Mouse (Mus musculus) heart, embryonic 11.5 days (tissue): ENCODE data around the gene Lgals2. TPM values are rescaled to one million over a fixed set of nuclear protein-coding genes. Genes with fewer than 3 reads are reported as not detected.
A peak's percentile ranks its signal among the peaks of the same experiment; 100 is the strongest.
"Not testable (repeated sequence)": the region's sequence is repeated elsewhere in the genome, so short reads cannot be mapped to it uniquely, and the experiment has no call there.

Experiments used
- ATAC-seq: fragments of 200-750 bp; cut with Nextera tagmentation; replicated peaks from 2 replicates; pipeline ENCODE4 v1.8.0; 2017; ENCODE audit warnings: moderate library complexity; ENCODE audit not compliant: insufficient number of reproducible peaks, low FRiP score, low TSS enrichment
- H3K27ac ChIP-seq: fragments of 300-500 bp; sonication (generic); 2 replicates; pipeline ENCODE4 v1.5.1; 2014; ENCODE audit warnings: mild to moderate bottlenecking, low read depth, low read length
- H3K27me3 ChIP-seq: fragments of 300-500 bp; sonication (generic); 2 replicates; pipeline ENCODE4 v1.6.1; 2014; ENCODE audit warnings: mild to moderate bottlenecking, low read length, mixed read lengths; ENCODE audit not compliant: control insufficient read depth, insufficient read depth
- H3K36me3 ChIP-seq: fragments of 300-500 bp; sonication (generic); 2 replicates; pipeline ENCODE4 v1.6.1; 2014; ENCODE audit warnings: mild to moderate bottlenecking, low read length, moderate library complexity, mixed read lengths; ENCODE audit not compliant: control insufficient read depth, insufficient read depth
- H3K4me1 ChIP-seq: fragments of 300-500 bp; sonication (generic); 2 replicates; pipeline ENCODE4 v1.6.1; 2014; ENCODE audit warnings: low read length; ENCODE audit not compliant: control insufficient read depth, insufficient read depth
- H3K4me2 ChIP-seq: fragments of 300-500 bp; sonication (generic); 2 replicates; pipeline ENCODE4 v1.6.1; 2014; ENCODE audit warnings: mild to moderate bottlenecking, moderate library complexity
- H3K4me3 ChIP-seq: fragments of 300-500 bp; sonication (generic); 2 replicates; pipeline ENCODE4 v1.5.1; 2014; ENCODE audit warnings: low read depth, low read length
- H3K9ac ChIP-seq: fragments of 300-500 bp; sonication (generic); 2 replicates; pipeline ENCODE4 v1.6.1; 2014; ENCODE audit warnings: mild to moderate bottlenecking, low read depth, low read length, moderate library complexity
- H3K9me3 ChIP-seq: fragments of 300-500 bp; sonication (generic); replicated peaks from 2 replicates; pipeline ENCODE4 v1.6.1; 2016; ENCODE audit warnings: low read length; ENCODE audit not compliant: control insufficient read depth
- WGBS: fragments of 180-500 bp; shearing (Covaris S2); extraction: QIAGEN DNeasy Blood & Tissue Kit; methylation state at CpG from one replicate; pipeline ENCODE4 v1.1.7; 2014; ENCODE audit not compliant: insufficient replicate concordance; 5-methylcytosine and 5-hydroxymethylcytosine counted together
- polyA plus RNA-seq: library from polyadenylated mRNA; unstranded; fragments of >200 nt; fragmentation: Nextera tagmentation; extraction: Ambion mirVana; gene quantifications from 2 replicates; pipeline ENCODE4 v1.2.1, GENCODE M21; 2014

Gene Lgals2
- polyA plus RNA-seq, 1 experiment from 2014 or later: 0.49 TPM

DNA sequence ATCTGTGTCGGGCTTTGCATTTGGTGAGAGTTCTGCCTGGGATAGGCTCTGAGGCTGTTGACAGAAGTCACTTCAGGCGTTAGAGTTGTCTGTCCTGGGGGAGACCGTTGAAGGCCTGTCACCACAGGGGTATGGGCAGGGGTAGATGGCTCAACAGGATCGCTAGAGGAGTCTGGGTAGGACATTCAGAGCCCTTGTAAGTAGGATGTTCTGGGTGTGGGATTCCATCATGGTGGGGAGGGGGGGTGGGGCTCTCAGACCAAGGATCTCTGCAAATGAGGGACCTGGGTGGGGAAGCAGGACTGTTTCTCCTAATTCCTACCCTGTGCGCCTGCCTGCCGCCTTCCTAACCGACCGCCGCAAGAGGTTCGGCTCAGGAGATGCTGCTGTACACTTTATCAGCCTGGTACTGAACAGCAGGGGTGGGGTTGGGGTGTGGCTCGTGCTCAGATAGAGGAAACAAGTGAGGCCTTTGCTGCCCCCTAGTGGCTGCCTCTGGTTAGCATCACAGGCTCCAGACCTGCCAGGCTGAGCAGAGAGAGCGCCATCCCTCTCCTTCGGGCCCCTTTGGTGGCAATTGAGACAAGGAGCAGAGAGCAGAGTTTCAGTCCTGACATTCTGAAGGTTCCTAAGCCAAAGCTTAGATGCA is 3.7 kb downstream of the Lgals2 start:
- Histone ChIP-seq H3K4me3 (no peak overlapping the region), H3K9ac (no peak overlapping the region), H3K36me3 (no peaks in the 10 kb centered on the region; the same call in 1 of the 2 replicates), H3K9me3 (no peaks in the 10 kb centered on the region), H3K4me2 (peak overlapping the region; percentile 21; the same call in 1 of the 2 replicates), H3K27ac (no peak overlapping the region), H3K27me3 (0 out of 2 replicates have a peak, but pooled peaks cover 2% of the 10 kb centered on the region), H3K4me1 (peaks cover 26% of the 10 kb centered on the region)
- WGBS: 8% methylated on average over 13 of the region's 13 CpGs
- ATAC-seq: peak; percentile 47; the same call in 1 of the 2 replicates

DNA sequence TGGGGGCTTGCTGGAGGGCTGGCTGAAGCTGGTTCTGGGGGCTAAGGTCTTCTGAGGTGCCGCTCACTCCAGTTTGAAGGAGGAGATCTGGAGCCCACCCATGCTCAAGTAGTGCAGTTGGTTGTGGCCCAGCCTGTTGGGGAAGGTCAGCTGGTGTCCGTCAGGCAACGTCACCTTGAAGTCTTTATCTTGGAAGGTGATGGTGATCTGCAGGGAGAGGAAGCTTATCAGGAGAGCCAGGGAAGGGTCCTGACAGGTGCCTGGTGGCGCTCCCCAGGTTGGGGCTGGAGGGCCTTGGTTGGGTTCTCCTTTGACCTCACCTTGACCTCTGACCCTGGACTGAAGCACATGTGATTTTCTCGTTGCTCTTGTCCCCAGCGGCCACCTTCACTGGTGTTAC is 4.4 kb downstream of the Lgals2 start:
- no peak for ATAC-seq

DNA sequence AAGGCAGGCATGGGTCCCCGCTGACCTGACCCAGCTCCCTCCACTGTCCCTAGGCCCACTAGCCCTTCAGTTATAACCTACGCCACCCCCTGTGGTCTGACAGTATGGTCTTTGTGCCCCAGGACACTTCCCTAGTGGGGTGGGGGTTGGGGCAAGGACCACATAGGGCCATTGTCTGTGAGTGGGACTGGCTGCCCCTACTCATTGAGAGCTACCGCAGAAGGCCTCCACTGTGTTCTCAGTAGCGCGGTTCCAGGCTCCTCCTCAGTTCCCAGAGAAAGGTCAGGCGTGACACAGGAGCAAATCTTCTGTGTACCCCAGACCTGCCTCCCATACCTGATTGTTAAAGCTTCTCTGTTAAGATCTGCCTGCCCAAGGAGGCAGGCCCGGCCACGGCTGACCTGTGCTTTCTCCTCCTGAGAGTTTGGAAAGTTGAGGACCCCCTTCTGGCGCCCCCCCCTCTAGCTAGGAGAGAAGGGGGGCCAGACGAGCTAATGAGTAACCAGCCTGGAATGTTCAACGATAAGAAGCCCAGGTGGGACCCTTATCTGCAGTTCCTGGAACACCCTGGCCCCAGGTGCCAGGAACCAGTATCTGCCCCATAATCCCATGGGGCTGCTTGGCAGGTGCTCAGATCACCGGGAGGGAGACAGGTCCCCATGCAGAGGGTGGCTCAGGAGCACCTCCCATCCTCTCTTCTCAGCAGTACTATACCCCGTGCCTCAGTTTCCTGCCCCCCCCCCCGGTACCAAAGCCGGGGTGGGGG is 5.1 kb downstream of the Lgals2 start:
- H3K36me3 ChIP-seq: no peaks in the 10 kb centered on the region; the same call in 1 of the 2 replicates
- H3K9ac ChIP-seq: no peak overlapping the region
- peaks cover 38% of the 10 kb centered on the region for H3K4me1 ChIP-seq
- no peak for ATAC-seq
- H3K4me3 ChIP-seq: no peak overlapping the region
- H3K9me3 ChIP-seq: no peaks in the 10 kb centered on the region
- 64% methylated on average over 14 of the region's 15 CpGs for WGBS
- 0 out of 2 replicates have a peak, but pooled peaks cover 2% of the 10 kb centered on the region for H3K27me3 ChIP-seq
- no peak overlapping the region for H3K27ac ChIP-seq
- H3K4me2 ChIP-seq: no peak overlapping the region

More for the DNA sequence above, 4.4 kb downstream of the Lgals2 start:
- Histone ChIP-seq H3K4me3 (no peak overlapping the region), H3K27ac (no peak overlapping the region), H3K27me3 (0 out of 2 replicates have a peak, but pooled peaks cover 2% of the 10 kb centered on the region), H3K9me3 (no peaks in the 10 kb centered on the region), H3K4me2 (no peak overlapping the region), H3K9ac (no peak overlapping the region), H3K4me1 (peaks cover 31% of the 10 kb centered on the region), H3K36me3 (no peaks in the 10 kb centered on the region; the same call in 1 of the 2 replicates)
- 37% methylated on average over 6 of the region's 6 CpGs for WGBS

DNA sequence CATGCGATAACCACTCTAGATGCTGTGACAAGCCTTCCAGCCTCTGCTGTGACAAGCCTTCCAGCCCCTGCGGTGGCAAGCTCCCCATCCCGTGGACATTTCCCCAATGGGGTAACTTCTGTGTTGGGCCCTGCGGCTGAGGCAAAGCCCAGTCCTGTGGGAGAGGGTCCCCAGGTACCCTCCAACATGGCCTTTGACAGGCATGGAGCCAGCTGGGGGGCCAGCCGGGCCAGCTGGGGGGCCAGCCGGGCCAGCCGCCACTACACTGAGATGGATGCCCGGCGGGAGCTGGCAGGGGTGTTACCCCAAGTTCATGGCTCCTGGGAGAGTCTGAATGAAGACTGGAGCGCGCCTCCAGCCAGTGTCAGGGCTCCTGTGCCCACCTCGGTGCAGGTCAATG is 5.8 kb downstream of the Lgals2 start:
- no peak for ATAC-seq
- Histone ChIP-seq H3K4me3 (no peak overlapping the region), H3K36me3 (no peaks in the 10 kb centered on the region; the same call in 1 of the 2 replicates), H3K27me3 (0 out of 2 replicates have a peak, but pooled peaks cover 2% of the 10 kb centered on the region), H3K4me1 (peaks cover 46% of the 10 kb centered on the region), H3K27ac (no peak overlapping the region), H3K9me3 (no peaks in the 10 kb centered on the region), H3K9ac (no peak overlapping the region), H3K4me2 (no peak overlapping the region)
- 81% methylated on average over 12 of the region's 12 CpGs for WGBS

DNA sequence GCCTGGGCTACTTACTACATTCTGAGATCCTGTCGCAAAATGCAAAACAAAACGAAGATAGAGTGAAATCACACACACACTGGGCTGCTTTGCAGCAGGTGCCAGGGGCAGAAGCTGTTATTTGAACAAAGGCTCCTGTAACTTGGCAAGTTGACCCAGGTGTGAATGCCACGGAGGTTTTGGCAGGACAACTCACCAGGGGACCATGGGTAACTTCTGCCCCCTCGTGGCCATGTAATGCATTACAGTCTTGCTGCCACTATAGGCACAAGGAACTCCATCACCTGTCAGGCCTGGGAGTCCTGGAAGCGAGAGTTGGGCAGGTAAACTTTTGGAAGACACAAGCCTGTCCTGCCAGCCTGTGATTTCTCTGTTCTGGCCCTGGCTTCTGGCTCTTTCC is 6.9 kb downstream of the Lgals2 start:
- H3K27me3 ChIP-seq: peaks cover 2% of the 10 kb centered on the region; the same call in 1 of the 2 replicates
- no peak overlapping the region for H3K4me2 ChIP-seq
- no peaks in the 10 kb centered on the region for H3K9me3 ChIP-seq
- no peaks in the 10 kb centered on the region; the same call in 1 of the 2 replicates for H3K36me3 ChIP-seq
- peaks cover 51% of the 10 kb centered on the region for H3K4me1 ChIP-seq
- ATAC-seq: no peak
- no peak overlapping the region for H3K4me3 ChIP-seq
- H3K27ac ChIP-seq: no peak overlapping the region
- WGBS: 27% methylated on average over 5 of the region's 5 CpGs
- no peak overlapping the region for H3K9ac ChIP-seq

DNA sequence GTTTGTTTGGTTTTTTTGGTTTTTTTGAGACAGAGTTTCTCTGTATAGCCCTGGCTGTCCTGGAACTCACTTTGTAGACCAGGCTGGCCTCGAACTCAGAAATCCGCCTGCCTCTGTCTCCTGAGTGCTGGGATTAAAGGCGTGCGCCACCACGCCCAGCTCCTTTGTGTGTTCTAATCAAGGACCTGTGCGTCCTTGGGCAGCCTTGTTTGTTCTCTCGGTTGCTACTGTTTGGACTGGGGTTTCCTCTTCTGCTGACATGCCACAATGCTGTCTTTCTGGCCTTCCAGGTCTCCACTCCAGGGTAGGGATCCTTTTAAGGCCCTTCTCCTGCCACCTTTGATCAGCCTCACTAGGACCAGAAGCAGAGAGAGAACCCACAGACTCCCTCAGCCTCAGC is 8.5 kb downstream of the Lgals2 start:
- H3K4me2 ChIP-seq, H3K27ac ChIP-seq, H3K36me3 ChIP-seq, ATAC-seq, H3K9ac ChIP-seq, H3K27me3 ChIP-seq, H3K4me3 ChIP-seq, H3K9me3 ChIP-seq: not testable (repeated sequence)
- WGBS: 77% methylated on average over 7 of the region's 7 CpGs
- H3K4me1 ChIP-seq: peaks cover 53% of the 10 kb centered on the region

DNA sequence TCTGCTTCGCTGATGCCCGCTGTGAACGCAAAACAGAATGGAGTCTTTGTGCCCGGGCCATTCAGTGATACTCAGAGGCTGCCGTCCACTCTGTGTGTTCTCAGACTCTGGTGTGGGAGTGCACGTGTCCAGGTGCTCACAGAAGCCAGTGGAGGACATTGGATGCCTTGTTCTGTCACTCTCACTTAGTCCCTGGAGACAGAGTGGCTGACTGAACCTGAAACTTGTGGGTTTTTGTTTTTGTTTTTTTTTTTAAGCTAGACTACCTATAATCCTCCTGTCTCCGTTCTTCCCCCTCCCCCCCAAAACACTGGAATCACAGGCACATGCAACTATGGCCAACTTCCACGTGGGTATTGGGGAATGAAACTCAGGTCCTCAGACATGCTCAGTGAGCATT is 9.0 kb downstream of the Lgals2 start:
- no peak for ATAC-seq
- H3K4me3 ChIP-seq: no peak overlapping the region
- H3K27ac ChIP-seq: no peak overlapping the region
- no peaks in the 10 kb centered on the region for H3K9me3 ChIP-seq
- WGBS: 72% methylated on average over 8 of the region's 8 CpGs
- peaks cover 50% of the 10 kb centered on the region for H3K4me1 ChIP-seq
- H3K27me3 ChIP-seq: peaks cover 2% of the 10 kb centered on the region; the same call in 1 of the 2 replicates
- H3K36me3 ChIP-seq: no peaks in the 10 kb centered on the region; the same call in 1 of the 2 replicates
- no peak overlapping the region for H3K4me2 ChIP-seq
- no peak overlapping the region for H3K9ac ChIP-seq

DNA sequence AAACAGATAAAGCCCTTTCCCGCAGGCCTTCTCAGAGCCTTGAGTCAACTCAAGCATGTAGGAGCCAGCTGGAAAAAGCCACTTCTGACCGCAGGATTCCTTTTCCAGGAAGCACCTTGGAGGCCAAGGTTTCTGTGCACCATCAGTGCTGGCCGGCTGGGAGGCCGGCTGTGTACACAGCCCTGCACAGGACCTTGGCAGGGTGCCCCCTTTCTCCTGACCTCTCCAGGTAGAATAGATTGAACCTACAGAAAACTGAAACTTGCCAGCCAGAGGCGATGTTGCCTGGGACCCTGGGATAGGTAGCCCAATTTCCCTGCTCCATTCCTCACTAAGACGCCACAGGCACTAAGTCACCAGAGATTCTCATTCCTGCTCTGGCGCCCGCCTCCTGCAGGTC is 9.5 kb downstream of the Lgals2 start:
- no peaks in the 10 kb centered on the region for H3K9me3 ChIP-seq
- peak overlapping the region; percentile 70 for H3K4me3 ChIP-seq
- H3K27me3 ChIP-seq: peaks cover 4% of the 10 kb centered on the region
- H3K36me3 ChIP-seq: no peaks in the 10 kb centered on the region; the same call in 1 of the 2 replicates
- ATAC-seq: no peak
- 73% methylated on average over 8 of the region's 8 CpGs for WGBS
- peak overlapping the region; percentile 78 for H3K4me2 ChIP-seq
- peaks cover 45% of the 10 kb centered on the region for H3K4me1 ChIP-seq
- peak overlapping the region; percentile 48; the same call in 1 of the 2 replicates for H3K9ac ChIP-seq
- H3K27ac ChIP-seq: 0 out of 2 replicates have a peak overlapping the region, but pooled peaks have one; percentile 23
